Mouse (Mus musculus): ENCODE data around the gene Tmem53. TPM values are rescaled to one million over a fixed set of nuclear protein-coding genes. Genes with fewer than 3 reads are reported as not detected.

Tmem53 gene
- 46.6 and 59.0 TPM in 2 replicates for polyA plus RNA-seq (2012; rRNA removed)

DNA sequence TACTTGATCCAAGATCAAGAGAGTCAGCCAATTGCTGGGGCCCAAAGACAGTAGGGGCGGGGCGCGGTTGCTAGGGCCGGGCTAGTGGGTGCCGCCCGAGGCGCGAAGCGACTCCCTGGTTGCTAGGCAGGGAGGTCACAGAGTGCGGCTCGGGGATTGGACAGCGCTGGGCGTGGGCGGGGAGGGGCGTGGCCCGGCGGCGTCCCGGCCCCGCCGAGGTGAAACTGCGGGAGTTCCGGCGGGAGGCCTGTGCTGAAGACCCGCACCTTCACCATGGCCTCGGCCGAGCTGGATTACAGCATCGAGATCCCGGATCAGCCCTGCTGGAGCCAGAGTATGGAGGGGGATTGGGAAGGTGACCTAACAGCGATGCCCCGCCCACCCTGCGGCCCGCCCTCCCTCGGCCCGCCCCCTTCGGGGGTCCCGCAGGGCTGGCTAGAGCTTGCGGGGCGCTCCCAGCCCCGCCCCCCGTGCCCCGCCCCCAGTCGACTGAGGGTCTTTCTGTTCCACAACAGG is at the start of gene Tmem53, which contains the start of gene Armh1:
Gene Tmem53 (plus strand): TSS at position 151 of the 516 bp plus-strand sequence.
Gene Armh1 (minus strand): TSS at position 325 of the 516 bp plus-strand sequence.

Other genes with a start within 250 kb of the Tmem53 start
- 5.8 and 7.4 TPM in 2 replicates for gene Eif2b3, start 232.5 kb upstream of the Tmem53 start, polyA plus RNA-seq (2012; rRNA removed)
- gene Ptch2, start 155.9 kb upstream of the Tmem53 start, polyA plus RNA-seq (2012; rRNA removed) = 28.6 and 28.9 TPM in 2 replicates
- gene Btbd19, start 126.2 kb upstream of the Tmem53 start, polyA plus RNA-seq (2012; rRNA removed) = 19.4 and 24.1 TPM in 2 replicates
- 68.6 and 81.5 TPM in 2 replicates for gene Tctex1d4, start 125.2 kb upstream of the Tmem53 start, polyA plus RNA-seq (2012; rRNA removed)
- 11.5 and 12.2 TPM in 2 replicates for gene Plk3, start 118.0 kb upstream of the Tmem53 start, polyA plus RNA-seq (2012; rRNA removed)
- 658 and 734 TPM in 2 replicates for gene Rps8, start 95.7 kb upstream of the Tmem53 start, polyA plus RNA-seq (2012; rRNA removed)
- gene Kif2c, start 69.3 kb upstream of the Tmem53 start, polyA plus RNA-seq (2012; rRNA removed) = 5.3 and 6.5 TPM in 2 replicates
- gene Armh1, start 174 bp downstream of the Tmem53 start, polyA plus RNA-seq (2012; rRNA removed) = 5.1 and 5.4 TPM in 2 replicates
- 124 and 150 TPM in 2 replicates for gene Rnf220, start 245.1 kb downstream of the Tmem53 start, polyA plus RNA-seq (2012; rRNA removed)